ENCODE assay signal across 9 mouse cellular contexts in genomic region chr9:63462296-63462695, GRCm38 (mm10).
DNase-seq lines count a peak whose midpoint lies in the region; ATAC-seq and TF ChIP-seq lines count a peak whose summit lies in the region.
"Had no signal": no experiment of that assay in that cellular context is flagged by ENCODE, and none has a peak within 500 bp of the region (broad histone marks: within the 10 kb centered on the region; RNA-seq: fewer than 3 reads in every experiment).

No protein-coding gene starts in this region.

- no peak overlapping the region for H3K9ac ChIP-seq in forebrain, postnatal 0 days
- no peak overlapping the region for H3K9ac ChIP-seq in forebrain, embryonic 13.5 days

- H3K27me3 ChIP-seq in forebrain, postnatal 0 days (ENCODE audit: insufficient read depth, low read length), result no peaks in the 10 kb centered on the region
- H3K27me3 ChIP-seq in forebrain, embryonic 13.5 days, result peaks cover 24% of the 10 kb centered on the region
- peaks cover 12% of the 10 kb centered on the region for H3K27me3 ChIP-seq in G1E (ENCODE audit: insufficient read depth, low read length)

- H3K9me3 ChIP-seq in forebrain, postnatal 0 days (ENCODE audit: low read length), result no peaks in the 10 kb centered on the region
- no peaks in the 10 kb centered on the region for H3K9me3 ChIP-seq in forebrain, embryonic 13.5 days (replicated peaks)
- H3K9me3 ChIP-seq in G1E (replicated peaks), result no peaks in the 10 kb centered on the region

- no peak overlapping the region for H3K4me2 ChIP-seq in forebrain, postnatal 0 days (ENCODE audit: low read depth)
- H3K4me2 ChIP-seq in forebrain, embryonic 13.5 days, result no peak overlapping the region

- ATAC-seq in forebrain, postnatal 0 days, result no peak
- ATAC-seq in forebrain, embryonic 13.5 days, result no peak
- ATAC-seq in G1E (ENCODE audit: extremely low read depth, insufficient number of reproducible peaks, low FRiP score, poor library complexity, severe bottlenecking), result no peak

- H3K4me1 ChIP-seq in forebrain, postnatal 0 days (ENCODE audit: insufficient read depth), result no peaks in the 10 kb centered on the region
- no peaks in the 10 kb centered on the region for H3K4me1 ChIP-seq in forebrain, embryonic 13.5 days
- H3K4me1 ChIP-seq in G1E (ENCODE audit: insufficient read depth, low read depth, low read length), result no peaks in the 10 kb centered on the region

- peak; percentile 85 for TF ChIP-seq CTCF in forebrain, postnatal 0 days (IDR thresholded peaks at IDR 0.05; ENCODE audit: low read depth)
- peak; percentile 74 for TF ChIP-seq CTCF in G1E (IDR thresholded peaks at IDR 0.05; ENCODE audit: low read depth, low read length)

- no peaks in the 10 kb centered on the region for H3K36me3 ChIP-seq in forebrain, postnatal 0 days (ENCODE audit: insufficient read depth)
- H3K36me3 ChIP-seq in forebrain, embryonic 13.5 days (ENCODE audit: poor library complexity, severe bottlenecking), result no peaks in the 10 kb centered on the region
- no peaks in the 10 kb centered on the region for H3K36me3 ChIP-seq in G1E (replicated peaks)

- peak; percentile 86 for DNase-seq in forebrain, postnatal 0 days
- peak; percentile 14 for DNase-seq in G1E (ENCODE audit: low spot score)
- peak; percentile 83 to 88 for DNase-seq in cerebellum, adult 18-20 months
- peak; percentile 69 to 89 for DNase-seq in frontal cortex, postnatal 36 days (ENCODE audit: low spot score in 2 of 2)
- peak; percentile 48 to 75 for DNase-seq in layer of hippocampus, adult 8-10 months (ENCODE audit: low spot score in 2 of 2)
- peak; percentile 93 for DNase-seq in lung, postnatal 36 days
- peak; percentile 10 to 66 for DNase-seq in spleen, postnatal 14 days (ENCODE audit: low spot score in 2 of 2)

- WGBS in forebrain, postnatal 0 days, result 69% methylated on average over 2 of the region's 2 CpGs
- 63% methylated on average over 2 of the region's 2 CpGs for WGBS in forebrain, embryonic 13.5 days

- no peak overlapping the region for H3K27ac ChIP-seq in forebrain, postnatal 0 days (ENCODE audit: low read depth, low read length)
- H3K27ac ChIP-seq in forebrain, embryonic 13.5 days, result no peak overlapping the region

- H3K4me3 ChIP-seq in forebrain, postnatal 0 days (ENCODE audit: low read depth, low read length), result no peak overlapping the region
- no peak overlapping the region for H3K4me3 ChIP-seq in forebrain, embryonic 13.5 days
- H3K4me3 ChIP-seq in G1E (ENCODE audit: low read depth, low read length), result no peak overlapping the region
- H3K4me3 ChIP-seq: myocyte had no signal

Comparison
In these comparisons a context has a peak if more than half of its experiments do, and no peak if none do; other contexts are left out.
1. DNase-seq: peak in every context shown above with its lines; median percentile 93 in lung, postnatal 36 days; 86 in forebrain, postnatal 0 days; 86 in cerebellum, adult 18-20 months; 79 in frontal cortex, postnatal 36 days; 62 in layer of hippocampus, adult 8-10 months; 38 in spleen, postnatal 14 days; 14 in G1E.